Mouse (Mus musculus) megakaryocyte, adult 5-6 weeks (primary cell): ENCODE results near the gene Gng8. TPM values are rescaled to one million over a fixed set of nuclear protein-coding genes. Genes with fewer than 3 reads are reported as not detected.
A peak's percentile ranks its signal among the peaks of the same experiment; 100 is the strongest.

Experiments used
- ATAC-seq: 2 replicates; pipeline ENCODE4 v1.8.0; 2016; ENCODE audit warnings: mild to moderate bottlenecking, inconsistent platforms; ENCODE audit not compliant: poor library complexity, severe bottlenecking
- total RNA-seq, 2 experiments: library from RNA; stranded (forward) in 1 of 2; stranded (reverse) in 1 of 2; fragments of 153-499, 151-499 nt in 1 of 2; fragments of 221-1000, 200-1000 nt in 1 of 2; gene quantifications; 2 replicates each; pipeline versions ENCODE4 v1.2.3 to v1.2.4; 2015 to 2017

The Gng8 gene
- total RNA-seq, 2 experiments from 2014 or later, result 0.48 TPM; not detected in 1

GRCm38 (mm10) chr7:16921881-16922335 lies 30.3 kb downstream of the Gng8 start:
- no peak for ATAC-seq

- ATAC-seq, result no peak
These were observed 30.9 kb downstream of the Gng8 start for GRCm38 (mm10) chr7:16922360-16922973.

- no peak for ATAC-seq
These were observed 31.9 kb downstream of the Gng8 start for GRCm38 (mm10) chr7:16923283-16924036.

DNA sequence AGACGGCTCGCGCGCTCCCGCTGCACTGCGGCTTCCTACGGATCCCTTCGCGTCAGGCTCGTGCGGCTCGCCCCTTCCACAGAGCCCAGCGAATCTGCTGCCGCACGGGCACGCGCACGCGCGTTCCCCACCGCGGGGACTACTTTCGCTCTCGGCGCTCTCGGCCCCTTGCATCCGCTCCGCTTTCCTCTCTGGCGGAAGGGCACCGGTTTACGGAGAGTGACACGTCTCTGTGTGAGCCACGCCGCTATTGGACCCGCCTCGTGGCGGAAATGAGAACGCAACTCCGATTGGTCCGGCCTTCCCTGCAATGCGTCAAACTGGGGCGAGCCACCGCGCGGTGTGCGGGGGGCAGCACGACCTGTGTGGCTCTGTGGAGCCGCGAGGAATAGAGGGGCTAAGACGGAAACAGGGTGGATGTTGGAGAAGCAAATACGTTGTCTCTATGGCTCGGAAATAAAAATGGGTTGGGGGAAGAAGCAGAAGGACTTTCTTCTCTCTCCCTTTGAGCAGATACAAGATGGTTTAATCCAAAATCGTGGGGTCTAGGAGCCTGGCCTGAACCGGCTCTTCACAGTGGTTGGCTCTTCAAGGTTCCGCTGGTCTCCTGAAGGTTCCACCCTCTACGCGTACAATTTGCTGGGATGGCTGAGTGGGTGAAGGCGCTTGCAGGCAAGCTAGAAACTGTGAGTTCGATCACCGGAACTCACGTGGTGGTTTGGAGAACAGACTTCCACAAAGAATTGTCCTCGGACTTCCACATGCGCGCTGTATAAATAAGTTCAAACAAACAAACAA lies 32.6 kb downstream of the Gng8 start, which contains the start of gene Calm3:
Calm3 (minus strand) TSS at position 78 of the 798 bp plus-strand sequence.
- ATAC-seq, result peak; percentile 91

- no peak for ATAC-seq
These were observed 36.8 kb downstream of the Gng8 start for GRCm38 (mm10) chr7:16928341-16928740.

DNA sequence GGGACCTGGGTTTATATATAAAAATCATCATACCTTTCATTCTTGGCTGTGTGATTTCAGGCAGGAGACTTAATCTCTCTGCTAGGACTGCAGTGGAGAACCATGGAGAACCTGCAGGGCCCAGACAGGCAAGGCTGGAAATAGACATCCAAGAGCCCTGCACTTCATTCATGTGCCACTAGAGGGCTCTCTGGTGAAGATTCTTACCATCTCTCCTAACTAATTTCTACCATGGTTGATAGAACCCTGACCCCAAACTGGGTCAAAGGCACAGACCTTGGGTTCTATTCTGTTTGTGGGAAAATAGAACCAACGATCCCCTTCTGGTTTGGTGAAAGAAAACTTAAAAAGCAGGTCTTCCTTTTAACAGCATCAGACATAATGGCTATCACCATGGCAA lies 39.3 kb downstream of the Gng8 start:
- peak; percentile 81 for ATAC-seq

DNA sequence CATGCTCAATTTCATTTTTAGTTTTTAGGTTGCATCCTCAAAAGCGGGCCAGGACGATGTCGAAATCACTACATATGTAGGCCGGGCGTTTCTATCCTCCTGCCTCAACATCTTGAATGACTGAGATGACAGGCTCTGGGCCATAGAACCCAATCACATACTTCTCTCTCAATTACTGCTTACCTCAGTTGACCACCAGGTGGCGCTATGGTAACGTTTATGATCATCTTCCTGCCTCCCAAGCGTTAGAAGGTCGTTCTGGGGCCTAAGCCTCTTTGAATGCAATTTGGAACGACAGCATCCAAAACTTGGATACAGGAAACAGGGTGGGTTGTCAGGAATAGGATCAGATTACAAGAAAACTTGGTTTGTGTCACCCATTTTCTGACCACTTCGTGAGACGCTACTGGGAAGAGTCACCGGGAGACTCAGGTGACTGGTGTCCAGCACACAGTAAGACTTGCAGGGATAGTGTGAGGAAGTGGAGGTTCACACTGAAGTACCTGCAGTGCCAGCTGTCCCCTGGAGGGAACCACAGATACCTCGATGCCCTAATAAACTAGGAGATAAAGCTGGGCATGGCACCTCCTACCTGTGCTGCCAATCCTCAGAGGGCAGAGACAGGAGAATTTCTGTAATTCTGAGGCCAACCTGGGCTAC lies 40.5 kb downstream of the Gng8 start:
- ATAC-seq, result peak; percentile 88

DNA sequence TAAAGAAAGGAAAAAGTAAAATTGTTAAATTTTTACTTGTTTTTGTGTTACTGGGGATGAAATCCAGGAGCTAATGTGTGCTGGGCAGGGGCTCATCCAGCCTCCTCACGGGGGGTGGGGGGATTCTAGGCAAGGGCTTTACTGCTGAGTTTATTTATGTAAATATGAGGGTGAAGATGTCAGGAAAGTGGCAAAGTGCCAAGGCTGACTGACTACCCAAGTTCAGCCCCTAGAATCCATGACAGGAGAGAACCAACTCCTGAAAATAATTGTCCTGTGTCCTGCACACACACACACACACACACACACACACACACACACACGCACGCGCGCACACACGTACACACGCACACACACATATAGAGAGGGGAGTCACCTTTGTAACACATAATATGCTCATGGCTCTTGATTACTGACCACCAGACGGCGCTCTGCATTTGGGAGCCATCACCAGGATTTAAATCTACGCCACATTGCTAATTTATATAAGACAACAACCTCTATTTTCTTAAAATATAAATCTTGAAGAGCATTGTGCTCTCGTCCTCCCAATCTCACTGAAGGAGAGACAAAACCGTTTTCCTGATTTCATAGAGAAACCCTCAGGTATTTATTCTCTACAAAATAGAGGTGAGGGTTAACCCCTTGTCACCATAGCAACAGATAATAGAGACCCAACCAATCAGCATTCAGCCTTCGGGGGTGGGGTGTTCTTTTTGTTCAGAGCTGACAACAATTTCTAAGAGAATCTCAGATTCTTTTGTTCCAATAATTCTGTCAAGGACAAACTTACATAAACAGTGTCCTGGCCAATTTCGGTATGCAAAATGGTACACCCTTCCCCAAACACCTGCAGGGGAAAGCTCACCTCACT lies 41.4 kb downstream of the Gng8 start:
- ATAC-seq, result peak; percentile 47; the same call in 1 of the 2 replicates

DNA sequence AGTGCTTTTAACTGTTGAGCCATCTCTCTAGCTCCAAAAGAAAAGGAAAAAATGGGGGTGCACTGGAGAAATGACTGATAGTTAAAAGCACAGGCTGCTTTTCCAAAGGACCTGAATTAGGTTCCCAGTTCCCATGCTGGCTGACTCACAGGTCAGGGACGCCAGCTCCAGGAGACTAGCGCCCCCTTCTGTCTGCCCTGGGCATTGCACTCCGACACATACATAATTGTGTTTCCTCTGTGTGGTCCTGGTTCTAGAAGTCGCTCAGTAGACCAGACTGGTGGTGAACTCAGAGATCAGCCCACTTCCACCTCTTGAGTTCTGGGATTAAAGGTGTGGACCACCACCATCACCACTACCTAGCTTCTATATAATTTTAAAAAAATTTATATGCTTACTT lies 45.7 kb downstream of the Gng8 start:
- ATAC-seq, result no peak

DNA sequence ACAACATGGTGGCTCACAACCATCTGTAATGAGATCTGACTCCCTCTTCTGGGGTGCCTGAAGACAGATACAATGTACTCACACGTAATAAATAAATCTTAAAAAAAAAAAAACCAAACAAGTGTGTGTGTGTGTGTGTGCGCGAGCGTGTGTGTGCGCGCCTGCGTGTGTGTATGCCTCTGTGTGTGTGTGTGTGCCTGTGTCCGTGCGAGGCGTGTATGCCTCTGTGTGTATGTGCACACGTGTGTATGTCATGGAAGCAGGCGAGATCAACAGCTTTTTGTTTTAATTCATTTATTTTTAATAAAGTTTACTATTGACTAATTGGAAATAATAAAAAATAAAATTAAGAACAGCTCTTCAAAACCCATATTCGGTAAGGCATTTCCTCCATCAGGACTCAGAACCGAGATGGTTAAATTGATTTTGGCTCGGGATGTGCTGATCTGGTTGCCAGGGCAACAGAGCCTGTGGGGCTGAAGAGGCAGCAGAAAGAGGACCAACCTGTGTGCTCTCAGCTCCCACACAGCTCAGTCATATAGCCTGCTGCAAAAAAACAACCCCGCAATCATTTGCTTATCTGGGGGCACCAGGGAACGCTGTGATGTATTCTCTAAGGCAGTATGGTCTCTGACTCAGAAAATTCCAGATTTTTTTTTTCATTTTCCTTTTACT lies 46.7 kb downstream of the Gng8 start:
- ATAC-seq, result no peak

- ATAC-seq, result no peak
These were observed 48.7 kb downstream of the Gng8 start for GRCm38 (mm10) chr7:16940292-16940691.

GRCm38 (mm10) chr7:16942861-16943260 lies 51.3 kb downstream of the Gng8 start:
- no peak for ATAC-seq

GRCm38 (mm10) chr7:16944061-16944807 lies 52.6 kb downstream of the Gng8 start, which contains the start of gene Pnmal2:
Gene Pnmal2 (plus strand): TSS chr7:16944682.
- ATAC-seq, result peak; percentile 38

DNA sequence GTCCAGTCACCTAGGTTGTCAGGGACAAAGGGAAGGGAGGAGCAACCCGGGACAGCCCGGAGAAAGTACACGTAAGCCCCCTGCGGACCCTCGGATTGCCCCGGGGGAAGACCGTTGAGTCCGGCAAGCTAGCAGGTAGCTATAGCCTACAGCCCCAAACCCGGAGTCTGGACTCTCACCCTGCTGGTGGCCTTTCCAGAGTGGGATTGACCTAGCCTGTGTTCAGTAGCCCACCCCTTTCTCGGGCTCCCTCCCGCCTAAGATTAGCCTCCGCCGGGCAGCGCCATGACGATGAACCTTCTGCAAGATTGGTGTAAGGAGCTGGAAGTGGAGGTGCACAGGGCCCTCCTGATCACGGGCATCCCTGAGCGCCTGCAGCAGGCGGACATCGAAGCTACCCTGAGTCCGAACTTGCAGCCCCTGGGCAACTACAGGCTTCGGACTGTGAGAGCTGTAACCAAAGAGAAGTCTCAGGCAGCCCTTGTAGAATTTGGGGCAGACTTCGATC lies 53.3 kb downstream of the Gng8 start:
- ATAC-seq, result no peak
